Mouse (Mus musculus) A20 (cell line): ENCODE results near the gene 4930518I15Rik.
"Not testable (repeated sequence)": the region's sequence is repeated elsewhere in the genome, so short reads cannot be mapped to it uniquely, and the experiment has no call there.

ENCODE experiments used
- DNase-seq: peaks from one replicate; pipeline ENCODE4 v3.0.0-alpha.2; 2011; ENCODE audit warnings: low read depth, low spot score

Gene 4930518I15Rik

DNA sequence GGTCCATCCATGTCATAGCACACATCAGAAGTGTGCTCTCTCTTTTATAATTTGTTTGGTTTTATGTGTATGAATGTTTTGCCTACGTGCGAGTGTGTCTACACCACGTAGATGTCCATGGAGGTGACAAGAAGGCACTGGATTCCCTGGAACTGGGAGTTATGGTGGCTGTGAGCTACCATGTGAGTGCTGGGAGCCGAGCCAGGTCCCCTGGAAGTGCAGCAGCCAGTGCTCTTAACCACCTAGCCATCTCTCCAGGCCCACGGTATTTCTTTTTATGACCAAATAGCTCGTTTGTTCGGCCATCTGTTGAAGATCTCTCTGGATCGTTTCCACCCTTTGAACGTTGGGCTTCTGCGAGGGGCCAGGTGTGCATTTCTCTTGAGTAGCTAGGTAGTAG is 14.4 kb downstream of the 4930518I15Rik start:
- DNase-seq: no peak

DNA sequence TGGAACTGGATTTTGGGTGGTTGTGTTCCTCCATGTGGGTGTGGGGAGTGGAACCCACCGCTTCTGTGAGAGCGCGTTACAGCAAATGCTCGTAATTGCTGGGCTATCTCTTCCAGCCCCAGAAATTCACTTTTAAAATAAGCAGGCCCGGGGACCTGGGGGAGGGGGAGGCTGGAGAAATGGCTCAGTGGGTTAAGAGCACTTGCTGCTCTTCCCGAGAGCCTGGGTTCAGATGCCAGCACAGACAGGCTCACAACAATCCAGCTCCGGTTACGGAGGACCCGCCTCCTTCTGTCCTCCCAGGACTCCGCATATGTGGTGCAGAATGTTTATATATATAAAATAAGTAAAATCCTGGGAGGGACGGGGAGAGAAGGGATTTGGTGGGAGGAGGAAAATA is 15.0 kb downstream of the 4930518I15Rik start:
- no peak for DNase-seq

DNA sequence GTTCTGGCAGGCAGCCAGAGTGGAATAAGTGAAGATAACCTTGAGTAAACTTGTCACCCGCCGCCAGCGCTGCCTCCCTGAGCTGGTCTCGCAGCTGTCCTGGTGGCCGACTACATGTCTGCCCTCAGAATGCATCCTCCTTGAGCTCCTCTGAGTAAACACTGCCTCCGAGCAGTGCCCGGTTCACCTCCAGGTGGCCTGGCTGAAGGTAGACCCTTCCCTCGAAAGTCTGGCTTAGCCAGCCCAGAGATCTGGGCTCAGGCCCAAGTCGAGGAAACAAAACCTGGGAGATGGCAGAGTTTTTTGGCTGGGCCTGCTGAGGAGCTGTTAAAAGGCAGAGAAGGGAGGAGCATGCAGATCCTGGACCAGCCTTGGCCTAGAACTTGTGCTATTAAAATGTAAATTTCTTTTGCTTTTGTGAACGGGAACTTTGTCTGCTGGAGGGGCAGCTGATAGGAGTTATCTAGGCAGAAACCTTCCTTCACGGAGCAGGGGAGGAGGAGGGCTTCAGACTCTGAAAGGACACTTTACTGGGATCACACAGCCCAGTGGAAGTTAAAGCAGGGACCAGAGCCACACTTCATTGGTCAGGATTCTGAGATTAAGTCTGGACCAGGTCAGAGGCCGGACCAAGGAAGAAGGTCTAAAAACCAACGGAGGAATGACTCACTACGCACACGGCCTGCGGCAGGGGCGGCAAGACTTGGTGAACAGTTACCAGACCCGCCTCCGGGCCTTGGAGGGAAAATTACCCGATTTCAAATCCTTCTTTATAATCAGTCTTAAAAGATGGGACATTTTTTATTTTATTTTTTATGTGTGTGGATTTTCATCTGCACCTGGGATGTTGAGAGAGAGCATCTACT is 15.7 kb downstream of the 4930518I15Rik start:
- DNase-seq: peak; percentile 75

DNA sequence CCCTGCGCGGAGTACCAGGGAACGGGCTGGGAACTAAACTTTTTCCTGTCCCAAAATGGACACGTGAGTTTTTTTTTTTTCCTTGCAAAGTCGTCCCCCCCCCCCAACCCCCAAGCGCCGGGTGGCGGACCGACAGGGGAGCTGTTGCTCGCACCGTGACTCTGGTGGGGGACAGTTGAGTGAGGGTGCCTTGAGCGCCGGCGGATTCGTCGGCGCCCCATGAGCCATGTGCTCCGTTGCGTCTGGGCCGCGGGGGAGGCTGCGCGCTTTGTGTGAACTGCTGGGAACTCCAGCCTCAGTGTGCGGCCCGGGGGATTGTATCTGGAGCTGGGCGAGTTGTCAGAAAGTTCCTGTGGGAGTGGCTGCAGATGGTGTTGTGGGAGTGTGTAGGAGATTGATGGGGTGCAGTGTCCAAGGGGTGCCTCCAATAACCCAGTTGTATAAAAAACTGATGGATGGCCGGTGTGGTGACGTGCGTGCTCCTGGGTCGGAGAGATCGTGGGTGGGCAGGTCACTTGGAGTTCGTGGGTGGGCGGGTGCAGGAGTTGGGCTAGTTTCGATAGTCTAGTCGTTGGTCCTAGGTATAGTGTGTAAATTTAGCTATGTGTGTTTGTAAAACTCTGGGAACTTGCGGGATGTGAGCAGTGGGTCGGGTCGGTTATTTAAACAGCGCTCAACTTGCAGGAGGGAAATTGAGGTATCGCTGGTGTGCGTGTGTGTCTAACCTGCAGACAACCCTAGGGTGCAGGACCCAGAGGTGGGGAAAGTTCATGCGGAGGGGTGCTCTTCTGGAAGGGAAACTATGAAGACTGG is 16.5 kb downstream of the 4930518I15Rik start:
- no peak for DNase-seq

DNA sequence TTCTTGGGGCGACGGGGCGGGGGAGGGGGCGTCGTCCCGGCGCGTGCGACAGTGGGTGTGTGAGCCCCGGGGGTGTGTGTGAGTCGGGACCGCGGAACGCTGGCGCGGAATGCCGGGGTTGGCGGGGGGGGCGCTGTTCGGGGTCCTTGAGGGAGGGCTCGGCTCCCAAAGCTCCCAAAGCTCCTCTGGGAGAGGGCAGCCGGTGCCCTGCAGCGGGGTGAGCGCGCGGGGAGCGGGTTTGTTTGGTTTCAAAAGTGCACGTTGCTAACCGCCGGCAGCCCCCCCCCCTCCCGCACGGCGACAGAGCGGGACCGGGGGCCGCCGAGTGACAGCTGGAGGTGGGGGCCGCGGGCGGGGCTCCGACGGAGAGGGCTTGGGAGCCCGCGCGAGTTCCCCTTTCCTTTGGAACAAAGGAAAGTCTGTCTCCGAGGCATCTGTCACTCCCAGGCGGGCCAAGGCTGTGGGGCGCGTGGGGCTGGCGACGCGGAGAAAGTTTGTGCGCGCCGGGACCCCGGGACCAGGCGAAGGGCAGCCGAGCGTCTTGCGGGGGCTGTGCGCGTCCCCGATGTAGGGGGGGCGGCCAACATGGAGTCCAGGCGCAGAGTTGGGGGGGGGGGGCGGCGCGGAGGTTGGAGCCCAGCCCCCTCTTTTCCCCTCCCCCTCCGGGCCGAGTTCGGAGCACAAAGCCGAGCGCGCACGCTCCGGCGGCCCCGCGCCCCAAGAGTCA is 17.3 kb downstream of the 4930518I15Rik start:
- peak; percentile 73 for DNase-seq

DNA sequence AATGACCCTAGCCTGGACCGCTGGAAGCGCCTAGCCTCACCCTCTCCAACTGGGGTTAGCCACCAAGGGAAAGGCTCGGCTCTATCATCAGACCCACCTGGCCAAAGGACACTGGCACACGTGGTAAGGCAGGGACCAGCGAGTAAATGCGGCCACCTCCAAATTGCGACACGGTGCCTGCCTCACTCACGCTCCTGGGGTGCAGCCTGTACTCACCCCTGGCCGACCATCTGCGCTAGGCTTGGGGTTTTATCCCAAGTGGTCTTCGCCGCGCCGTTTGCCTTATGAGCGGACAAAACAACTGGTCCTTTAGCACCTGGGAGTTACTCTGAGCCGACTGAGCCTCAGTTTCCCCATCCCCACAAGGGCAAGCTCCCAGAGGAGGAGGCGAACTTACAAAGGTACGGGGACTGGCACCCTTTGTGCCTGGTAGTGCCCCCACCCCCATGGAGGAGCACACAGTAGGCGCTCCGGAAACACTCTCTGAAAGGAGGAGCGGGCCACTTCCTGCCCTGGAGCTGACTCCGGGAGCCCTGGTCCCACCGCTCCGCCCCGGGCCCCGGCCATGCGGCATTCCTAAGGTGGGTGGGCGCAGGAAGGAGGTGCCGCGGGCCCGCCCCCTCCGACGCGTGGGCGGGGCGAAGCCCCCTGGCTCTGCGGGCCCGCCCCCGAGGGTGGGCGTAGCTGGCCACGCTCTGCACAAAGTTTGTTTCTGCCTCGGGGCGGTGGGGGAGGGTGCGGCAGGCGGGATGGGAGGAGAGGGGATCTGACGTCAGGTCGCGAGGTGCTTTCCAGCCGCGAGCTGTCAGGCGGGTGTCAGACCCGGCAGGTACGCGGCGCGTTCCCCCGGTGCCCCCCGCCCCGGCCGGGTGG is 18.2 kb downstream of the 4930518I15Rik start, which contains the start of gene Tgif2:
TSS of gene Tgif2 (plus strand) at position 689 of the 873 bp plus-strand sequence.
- peak; percentile 94 for DNase-seq

DNA sequence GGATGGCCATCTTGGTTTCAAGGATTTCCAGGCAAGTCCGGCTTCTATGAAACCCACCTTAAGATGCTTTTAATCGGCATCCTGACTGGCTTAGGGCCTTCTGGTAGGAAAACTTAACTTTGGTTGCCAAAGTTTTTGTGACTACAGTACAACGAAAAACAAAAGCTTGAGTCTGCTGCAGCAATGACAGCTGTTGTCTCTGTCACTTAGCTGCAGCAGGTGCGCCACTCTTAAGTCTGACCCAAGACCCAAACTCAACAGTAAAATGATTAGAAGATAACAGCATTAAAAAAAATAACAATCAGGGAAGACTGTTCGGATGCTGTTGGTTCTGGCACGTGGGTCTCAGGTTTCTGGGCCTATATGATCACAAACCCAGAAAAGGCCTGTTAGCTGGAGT is 18.9 kb downstream of the 4930518I15Rik start:
- no peak for DNase-seq

DNA sequence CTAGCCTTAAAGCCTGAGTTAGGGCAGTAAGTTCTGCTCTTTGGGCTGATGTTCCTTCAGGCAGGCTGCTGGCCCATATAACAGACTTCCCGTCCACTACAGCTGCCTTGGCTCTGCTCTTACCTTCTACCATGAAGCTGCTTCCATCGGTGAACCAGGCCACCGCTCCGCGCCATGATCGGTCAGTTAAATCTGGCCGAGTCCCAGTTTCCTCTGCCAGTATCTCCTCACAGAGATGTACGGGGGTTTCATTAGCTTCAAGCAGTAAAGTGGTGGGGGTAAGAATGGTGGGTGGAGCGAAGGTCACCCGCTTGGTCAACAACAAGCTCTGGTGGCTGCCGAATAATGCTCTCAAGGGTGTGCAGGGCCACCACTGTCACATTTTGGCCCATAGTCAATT is 23.4 kb downstream of the 4930518I15Rik start:
- no peak for DNase-seq

DNA sequence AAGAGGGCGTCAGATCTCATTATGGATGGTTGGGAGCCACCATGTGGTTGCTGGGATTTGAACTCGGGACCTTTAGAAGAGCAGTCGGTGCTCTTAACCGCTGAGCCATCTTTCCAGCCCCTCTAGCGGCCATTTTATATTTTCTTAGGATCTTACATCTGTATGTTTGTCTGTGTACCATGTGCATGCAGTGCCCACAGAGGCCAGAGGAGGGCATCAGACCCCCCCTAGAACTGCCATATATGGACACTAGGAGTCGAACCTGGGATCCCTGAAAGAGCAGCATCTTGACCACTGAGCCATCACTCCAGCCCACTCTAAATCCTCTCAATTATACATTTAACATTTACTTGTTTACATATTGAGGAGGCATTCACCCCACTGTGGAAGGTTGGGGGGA is 32.6 kb downstream of the 4930518I15Rik start:
- not testable (repeated sequence) for DNase-seq

DNA sequence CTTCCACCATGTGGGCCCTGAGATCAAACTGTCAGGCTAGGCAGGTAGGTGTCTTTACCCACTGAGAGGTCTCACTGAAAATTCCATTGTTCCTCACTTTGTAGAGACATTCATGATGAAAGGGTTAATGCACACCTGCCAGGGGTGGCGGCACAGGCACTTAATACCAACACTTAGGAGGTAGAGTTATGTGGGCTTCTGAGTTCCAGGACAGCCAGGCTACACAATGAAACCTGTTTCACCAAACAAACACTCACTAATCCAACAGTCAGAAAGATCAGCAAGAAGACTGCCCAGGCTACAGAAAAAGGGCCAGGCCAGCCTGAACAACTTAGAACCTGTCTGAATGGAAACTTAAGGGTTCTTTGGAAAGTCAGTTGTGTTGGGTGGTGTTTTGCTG is 41.6 kb downstream of the 4930518I15Rik start:
- no peak for DNase-seq

DNA sequence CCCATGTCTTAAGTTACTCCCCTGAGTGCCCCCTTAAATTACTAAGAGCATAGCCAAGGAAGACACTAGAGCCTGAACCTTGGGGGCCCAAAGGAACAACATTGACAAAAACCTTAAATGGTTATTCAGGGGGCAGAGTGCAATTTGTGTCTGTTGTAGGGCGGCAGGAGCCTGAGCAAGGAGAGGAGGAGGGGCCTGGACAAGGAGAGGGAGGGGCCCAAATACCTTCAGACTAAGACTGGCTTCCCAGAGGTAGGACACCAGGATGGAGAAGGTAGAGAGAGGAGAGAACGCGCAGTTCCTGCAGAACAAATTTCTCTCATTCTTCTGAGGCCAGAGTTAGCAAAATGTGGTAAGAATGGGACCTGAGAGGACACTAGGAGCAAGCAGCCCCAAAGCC is 42.3 kb downstream of the 4930518I15Rik start:
- no peak for DNase-seq

DNA sequence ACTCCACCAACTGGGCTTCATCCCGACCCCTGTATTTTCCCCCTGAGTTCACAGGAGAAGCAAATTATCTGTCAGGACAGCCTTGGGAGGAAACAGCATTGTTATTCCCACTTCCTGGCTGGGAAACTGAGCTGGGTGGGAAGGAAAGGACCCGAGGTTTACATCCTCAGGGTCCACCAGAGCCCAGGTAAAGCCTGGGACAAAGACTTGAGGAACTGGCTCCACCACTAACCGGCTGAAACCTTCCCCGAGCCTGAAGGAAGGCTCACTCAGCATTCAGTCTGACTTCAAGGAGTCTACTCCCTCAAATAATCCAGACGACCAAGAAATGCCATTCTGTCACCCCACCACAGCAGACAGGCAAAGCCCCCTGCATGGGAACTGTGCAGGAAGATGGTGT is 42.9 kb downstream of the 4930518I15Rik start:
- no peak for DNase-seq

DNA sequence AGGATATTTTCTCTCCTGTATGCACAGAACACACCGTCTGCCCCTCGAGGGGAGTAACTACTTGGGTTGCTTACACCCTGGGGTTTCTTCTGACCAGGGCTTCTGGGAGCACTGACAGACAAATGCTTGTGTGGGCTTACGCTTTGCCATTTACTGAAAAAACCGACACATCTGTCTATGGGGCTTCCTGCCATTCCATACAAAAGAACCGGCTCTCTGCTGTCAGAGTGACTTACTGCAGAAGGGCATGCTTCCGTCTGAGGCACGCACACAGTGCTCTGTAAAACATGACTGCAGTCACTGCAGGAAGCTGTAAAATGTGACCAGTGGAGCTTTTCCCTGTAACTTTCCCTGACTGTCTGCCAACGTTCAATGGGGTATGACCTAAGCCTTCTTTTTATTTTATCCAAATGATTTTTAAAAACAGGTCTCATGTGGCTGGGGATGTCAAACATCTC is 43.4 kb downstream of the 4930518I15Rik start:
- DNase-seq: no peak

DNA sequence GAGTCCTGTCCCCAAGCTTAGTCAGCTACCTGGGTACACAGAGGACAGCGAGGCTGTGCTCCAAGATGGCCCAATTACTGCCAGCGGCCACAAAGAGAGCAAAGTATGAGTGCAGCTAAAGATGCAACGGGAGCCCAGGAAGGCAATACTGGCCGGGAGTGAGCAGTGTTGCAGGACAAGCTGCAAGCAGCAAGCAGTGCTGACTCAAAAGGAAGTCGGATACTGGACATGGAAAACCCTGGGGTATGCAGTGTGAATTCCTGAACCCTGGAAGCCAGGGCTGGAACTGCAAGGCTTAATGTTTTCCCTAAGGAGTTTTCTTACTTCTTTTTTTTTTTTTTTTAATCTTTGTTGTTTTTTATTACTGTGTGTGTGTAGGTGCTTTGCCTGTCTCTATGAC is 46.2 kb downstream of the 4930518I15Rik start:
- no peak for DNase-seq

DNA sequence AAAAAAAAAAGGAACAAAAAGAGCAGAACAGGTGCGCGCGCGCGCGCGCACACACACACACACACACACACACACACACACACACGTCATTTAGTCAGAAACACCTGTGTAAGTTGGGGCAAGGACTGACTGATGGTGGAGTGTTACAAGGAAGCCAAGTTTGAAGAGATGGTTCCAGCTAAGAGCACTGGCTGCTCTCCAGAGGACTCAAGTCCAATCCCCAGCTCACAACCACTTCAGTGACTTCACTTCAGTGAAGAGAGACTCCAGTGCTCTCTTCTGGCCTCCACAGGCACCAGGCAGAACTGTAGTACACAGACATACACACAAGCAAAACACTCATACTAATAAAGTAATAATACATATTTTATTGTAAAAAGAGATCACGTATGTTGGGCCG is 47.0 kb downstream of the 4930518I15Rik start:
- DNase-seq: peak; percentile 40

DNA sequence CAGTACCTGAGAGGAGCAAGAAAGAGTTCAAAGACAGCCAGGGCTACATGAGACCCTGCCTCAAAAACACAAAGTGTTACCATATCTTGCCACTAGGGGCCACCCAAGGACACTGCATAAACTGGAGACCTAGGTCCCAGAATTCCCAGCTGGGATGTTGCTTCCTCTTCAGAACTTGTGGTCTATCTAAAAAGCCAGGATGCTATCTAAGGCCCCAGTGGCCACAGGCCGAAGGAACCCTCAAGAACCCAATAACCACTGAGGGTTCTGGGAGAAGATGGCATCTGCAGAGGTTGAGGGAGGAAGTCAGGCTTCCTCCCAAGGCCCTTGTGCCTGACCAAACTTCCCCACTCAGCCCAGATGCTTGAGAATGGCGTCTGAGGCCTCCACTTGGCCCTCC is 48.2 kb downstream of the 4930518I15Rik start:
- DNase-seq: peak; percentile 48

DNA sequence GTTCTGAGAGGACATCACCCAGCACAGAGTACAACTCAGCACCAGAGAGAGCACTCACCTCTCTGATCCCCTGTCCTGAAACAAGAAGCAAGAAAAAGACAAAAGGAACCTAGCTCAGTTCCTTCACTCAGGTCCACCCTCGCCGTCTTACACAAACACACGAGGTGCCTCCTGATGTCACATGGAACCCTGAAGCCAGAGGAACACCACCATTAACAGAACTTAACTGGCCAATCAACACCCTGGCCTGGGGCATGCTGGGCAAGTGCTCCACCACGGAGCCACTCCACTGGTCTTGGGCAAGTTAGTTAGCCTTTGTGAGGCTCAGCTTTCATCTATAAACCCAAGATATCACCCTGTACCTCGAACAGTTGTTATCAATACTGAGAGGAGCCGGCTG is 50.9 kb downstream of the 4930518I15Rik start:
- DNase-seq: no peak
